Mouse (Mus musculus) bone marrow, adult 2 months (tissue): ENCODE data around the gene Olfr101.

Source experiments
- CTCF ChIP-seq: fragments of 200-500 bp; IDR thresholded peaks from 2 replicates; pipeline ENCODE4 v1.5.1; 2011; ENCODE audit warnings: low read length, control low read depth; ENCODE audit not compliant: control insufficient read depth, insufficient read depth
- POLR2A ChIP-seq: fragments of 200-500 bp; IDR thresholded peaks from 2 replicates; pipeline ENCODE4 v1.6.1; 2011; ENCODE audit warnings: low read depth, mild to moderate bottlenecking, control low read depth, low read length, borderline replicate concordance; ENCODE audit not compliant: control insufficient read depth

DNA sequence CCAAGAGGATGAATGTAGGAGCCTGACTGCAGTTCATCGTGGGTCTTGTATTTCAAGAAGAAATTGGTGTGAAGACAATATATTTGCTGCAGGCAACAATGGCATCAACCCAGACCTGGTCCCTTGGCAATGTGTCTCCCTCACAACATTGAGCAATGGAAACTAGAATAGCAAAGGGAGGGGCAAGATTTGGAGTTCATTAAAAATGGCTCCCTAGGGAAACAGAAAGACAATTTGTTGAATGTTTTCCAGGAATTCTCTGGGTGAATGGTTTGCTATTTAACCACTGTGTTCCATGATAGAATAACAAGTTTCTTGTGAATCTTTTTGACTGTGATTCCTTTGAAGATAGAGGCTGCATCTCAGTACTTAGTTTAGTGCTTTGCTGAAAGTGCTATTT, 40.5 kb downstream of the Olfr101 start, which contains the start of gene Olfr98:
- TF ChIP-seq POLR2A (no peak), CTCF (no peak)
